Mouse (Mus musculus): ENCODE data around the gene Camsap3.

DNA sequence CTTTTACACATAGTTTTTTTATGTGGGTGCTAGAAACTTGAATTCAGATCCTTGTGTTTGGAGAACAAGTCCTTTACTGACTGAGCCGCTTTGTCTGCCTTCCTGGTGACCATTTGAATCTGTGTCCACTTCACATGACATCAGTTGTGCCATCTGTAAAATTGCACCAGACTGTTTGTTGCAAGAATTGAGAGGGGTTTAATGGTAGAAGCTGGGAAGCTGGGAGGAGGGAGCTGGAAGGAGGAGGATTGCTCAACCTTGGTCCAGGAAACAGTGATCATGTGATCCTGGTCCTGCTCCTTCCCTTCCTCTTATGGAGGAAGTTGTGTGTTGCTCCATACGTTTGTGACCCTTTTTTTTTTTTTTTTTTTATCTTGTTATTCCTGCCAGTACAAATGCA is 61.2 kb downstream of the Camsap3 start:
- TF ChIP-seq CTCF (IDR thresholded peaks at IDR 0.05 in 2 of 3, conservative IDR thresholded peaks at IDR 0.05 in 1 of 3; ENCODE audit: control insufficient read depth in 1 of 3, insufficient read depth in 1 of 3, low read depth in 2 of 3, low read length in 3 of 3, poor library complexity in 1 of 3, severe bottlenecking in 1 of 3) (no peak), MYC (IDR thresholded peaks at IDR 0.05; ENCODE audit: low read depth, low read length) (no peak), USF1 (IDR thresholded peaks at IDR 0.05; ENCODE audit: low read depth, low read length) (peak; percentile 35; the same call in 1 of the 2 replicates), POLR2AphosphoS2 (IDR thresholded peaks at IDR 0.05; ENCODE audit: low read length) (no peak), POLR2A (IDR thresholded peaks at IDR 0.05; ENCODE audit: control insufficient read depth in 1 of 2, insufficient read depth in 1 of 2, low read depth in 1 of 2, low read length in 2 of 2, poor library complexity in 1 of 2) (no peak), EP300 (IDR thresholded peaks at IDR 0.05; ENCODE audit: low read depth in 1 of 2, low read length in 2 of 2) (no peak), ETS1 (IDR thresholded peaks at IDR 0.05; ENCODE audit: low read depth, low read length) (no peak), MAFK (IDR thresholded peaks at IDR 0.05; ENCODE audit: borderline replicate concordance, low read depth, low read length) (no peak)
